ENCODE assay signal across 23 mouse cellular contexts in the genomic region with DNA sequence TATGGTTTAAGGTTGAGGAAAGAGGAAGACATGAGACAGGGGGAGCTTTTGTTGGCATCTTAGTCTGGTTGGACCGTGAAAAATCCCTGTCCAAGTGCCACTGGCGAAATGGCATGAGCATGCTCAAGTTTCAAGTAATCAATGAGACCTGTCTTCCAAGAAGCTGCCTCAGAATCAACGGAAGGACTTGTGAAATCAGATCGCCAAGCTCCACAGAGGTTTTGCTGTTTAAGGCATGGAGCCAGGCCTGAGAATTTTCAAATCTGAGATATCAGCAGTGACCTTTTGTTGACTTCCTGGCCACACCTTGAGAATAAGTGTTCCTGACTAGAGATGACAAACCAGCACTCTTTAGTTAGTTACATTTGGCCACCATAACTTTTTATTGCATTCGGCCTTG.
DNase-seq lines count a peak whose midpoint lies in the region; ATAC-seq and TF ChIP-seq lines count a peak whose summit lies in the region.
"Had no signal": no experiment of that assay in that cellular context is flagged by ENCODE, and none has a peak within 500 bp of the region (broad histone marks: within the 10 kb centered on the region; RNA-seq: fewer than 3 reads in every experiment).

No protein-coding gene starts in this region.

- DNase-seq in lung, postnatal 0 days (ENCODE audit: low spot score): peak; percentile 12
- no peak for DNase-seq in lung, adult 2 months
- DNase-seq in NIH3T3 (ENCODE audit: low read depth): peak; percentile 72
- peak; percentile 26 for DNase-seq in fat pad, adult 2 months (ENCODE audit: extremely low read depth, low read depth, low spot score)
- DNase-seq in forebrain, embryonic 10.5 days (ENCODE audit: extremely low spot score, low spot score): no peak
- no peak for DNase-seq in kidney, postnatal 36 days
- no peak for DNase-seq in urinary bladder, postnatal 4 days (ENCODE audit: low spot score in 2 of 2)
- DNase-seq: adrenal gland, adult 8-10 months; adrenal gland, postnatal 14 days; adrenal gland, postnatal 36 days; B cell, adult 2 months; cerebellum, adult 11-12 months; cerebellum, adult 2 months; cerebellum, adult 9-10 months; cerebellum, postnatal 10 days; cerebellum, postnatal 25 days; forebrain, postnatal 0 days had no signal

- no peak overlapping the region for H3K27ac ChIP-seq in lung, postnatal 0 days (ENCODE audit: low read length)
- no peak overlapping the region for H3K27ac ChIP-seq in forebrain, embryonic 10.5 days
- H3K27ac ChIP-seq: embryonic facial prominence, embryonic 13.5 days; forebrain, embryonic 13.5 days; forebrain, embryonic 15.5 days had no signal

- 70% methylated on average over 5 of the region's 5 CpGs for WGBS in lung, postnatal 0 days
- WGBS in lung, adult 2 months: 57% methylated on average over 5 of the region's 5 CpGs
- 74% methylated on average over 5 of the region's 5 CpGs for WGBS in forebrain, embryonic 10.5 days

- H3K9ac ChIP-seq in lung, postnatal 0 days (replicated peaks; ENCODE audit: low read depth): no peak overlapping the region
- H3K9ac ChIP-seq: embryonic facial prominence, embryonic 13.5 days; forebrain, embryonic 13.5 days; forebrain, embryonic 15.5 days; forebrain, postnatal 0 days had no signal

- TF ChIP-seq EP300 in lung, postnatal 0 days (IDR thresholded peaks at IDR 0.05): no peak

- no peak overlapping the region for H3K4me2 ChIP-seq in lung, postnatal 0 days (replicated peaks; ENCODE audit: low read depth, low read length)
- H3K4me2 ChIP-seq: embryonic facial prominence, embryonic 13.5 days; forebrain, embryonic 13.5 days; forebrain, embryonic 15.5 days had no signal

- ATAC-seq in lung, postnatal 0 days: no peak
- ATAC-seq: CD4-positive, CD25-positive, alpha-beta regulatory T cell, adult 4 months; forebrain, embryonic 13.5 days; forebrain, embryonic 15.5 days; forebrain, postnatal 0 days had no signal

- no peak overlapping the region for H3K4me3 ChIP-seq in lung, postnatal 0 days (ENCODE audit: low read depth, low read length)
- H3K4me3 ChIP-seq in lung, adult 2 months (replicated peaks; ENCODE audit: extremely low read depth, low read depth, low read length): no peak overlapping the region
- H3K4me3 ChIP-seq in forebrain, embryonic 10.5 days: no peak overlapping the region
- H3K4me3 ChIP-seq: embryonic facial prominence, embryonic 13.5 days; forebrain, embryonic 13.5 days; forebrain, embryonic 15.5 days had no signal

- H3K27me3 ChIP-seq in lung, postnatal 0 days (replicated peaks; ENCODE audit: insufficient read depth, low read length): no peaks in the 10 kb centered on the region
- H3K27me3 ChIP-seq in forebrain, embryonic 10.5 days (ENCODE audit: poor library complexity, severe bottlenecking): no peaks in the 10 kb centered on the region
- H3K27me3 ChIP-seq: CH12.LX; embryonic facial prominence, embryonic 13.5 days; forebrain, embryonic 13.5 days; forebrain, embryonic 15.5 days had no signal

- H3K4me1 ChIP-seq in lung, postnatal 0 days (ENCODE audit: insufficient read depth, low read depth, low read length): no peaks in the 10 kb centered on the region
- H3K4me1 ChIP-seq in lung, adult 2 months (ENCODE audit: control insufficient read depth, insufficient read depth, low read length): no peaks in the 10 kb centered on the region
- H3K4me1 ChIP-seq in forebrain, embryonic 10.5 days: 0 out of 2 replicates have a peak, but pooled peaks cover 4% of the 10 kb centered on the region
- H3K4me1 ChIP-seq: embryonic facial prominence, embryonic 13.5 days; forebrain, embryonic 13.5 days; forebrain, embryonic 15.5 days had no signal

- TF ChIP-seq POLR2A in lung, adult 2 months (IDR thresholded peaks at IDR 0.05; ENCODE audit: borderline replicate concordance, extremely low read depth, low read depth, low read length): no peak

- H3K9me3 ChIP-seq in lung, postnatal 0 days (ENCODE audit: low read length): no peaks in the 10 kb centered on the region
- no peaks in the 10 kb centered on the region for H3K9me3 ChIP-seq in forebrain, embryonic 10.5 days
- H3K9me3 ChIP-seq: embryonic facial prominence, embryonic 13.5 days; forebrain, embryonic 13.5 days; forebrain, embryonic 15.5 days; G1E had no signal

- TF ChIP-seq CTCF in lung, postnatal 0 days (IDR thresholded peaks at IDR 0.05): no peak
- TF ChIP-seq CTCF in lung, adult 2 months (IDR thresholded peaks at IDR 0.05; ENCODE audit: insufficient read depth, low read length): no peak

- H3K36me3 ChIP-seq in lung, postnatal 0 days (ENCODE audit: insufficient read depth, low read length): no peaks in the 10 kb centered on the region
- H3K36me3 ChIP-seq in forebrain, embryonic 10.5 days (replicated peaks): no peaks in the 10 kb centered on the region
- H3K36me3 ChIP-seq: embryonic facial prominence, embryonic 13.5 days; forebrain, embryonic 15.5 days; G1E had no signal

Comparison
In these comparisons a context has a peak if more than half of its experiments do, and no peak if none do; other contexts are left out.
1. DNase-seq: peak in lung, postnatal 0 days (single experiment), NIH3T3 (single experiment) and fat pad, adult 2 months (single experiment); none in lung, adult 2 months (single experiment), forebrain, embryonic 10.5 days (single experiment), kidney, postnatal 36 days (0 of 2) and urinary bladder, postnatal 4 days (0 of 2).